Mouse (Mus musculus): Measurements from ENCODE around the gene Fam76b. TPM values are rescaled to one million over a fixed set of nuclear protein-coding genes. Genes with fewer than 3 reads are reported as not detected.

Fam76b gene
- polyA plus RNA-seq (2017; shearing (Covaris generic)), result 46.0 TPM

GRCm38 (mm10) chr9:13827406-13828086 is at the start of gene Fam76b:
Gene Fam76b, plus strand, starts transcription at chr9:13827716.

GRCm38 (mm10) chr9:13826832-13827405 is 597 bp upstream of the Fam76b start, which contains the start of gene Cep57:
Gene Cep57, minus strand, starts transcription at chr9:13827107.

Other genes starting within 250 kb of the Fam76b start
- gene Mtmr2, start 79.3 kb upstream of the Fam76b start, polyA plus RNA-seq (2017; shearing (Covaris generic)), result 41.9 TPM
- 73.6 TPM for gene Cep57, start 609 bp upstream of the Fam76b start, polyA plus RNA-seq (2017; shearing (Covaris generic))